Mouse (Mus musculus): Measurements from ENCODE around the gene Bend3. TPM values are rescaled to one million over a fixed set of nuclear protein-coding genes. Genes with fewer than 3 reads are reported as not detected.

Gene Bend3
- 1.2 and 1.8 TPM in 2 replicates for polyA plus RNA-seq (2012; rRNA removed)

GRCm38 (mm10) chr10:43478751-43479435, at the start of gene Bend3:
Gene Bend3, plus strand, starts transcription at chr10:43478831.
- TF ChIP-seq POLR2A (IDR thresholded peaks at IDR 0.05; ENCODE audit: low read depth, low read length) (no peak), CTCF (IDR thresholded peaks at IDR 0.05; ENCODE audit: extremely low read depth, insufficient read length, insufficient replicate concordance, low read depth, low read length) (no peak)
- Histone ChIP-seq H3K4me1 (ENCODE audit: control insufficient read depth, insufficient read depth, insufficient read length, low read length) (peaks cover 2% of the 10 kb centered on the region; the same call in 1 of the 2 replicates), H3K36me3 (ENCODE audit: control insufficient read depth, insufficient read depth, low read length) (no peaks in the 10 kb centered on the region), H3K4me3 (ENCODE audit: low read depth, low read length) (peak within 1 kb of the TSS; percentile 71), H3K27me3 (ENCODE audit: control insufficient read depth, insufficient read depth, low read length) (peaks cover 3% of the 10 kb centered on the region; the same call in 1 of the 2 replicates), H3K27ac (ENCODE audit: insufficient read depth, low read depth, low read length) (peak within 1 kb of the TSS; percentile 54)
- WGBS = under 1% methylated on average over 99 of the region's 101 CpGs

- Histone ChIP-seq H3K4me1 (ENCODE audit: control insufficient read depth, insufficient read depth, insufficient read length, low read length) (no peaks in the 10 kb centered on the region), H3K36me3 (ENCODE audit: control insufficient read depth, insufficient read depth, low read length) (no peaks in the 10 kb centered on the region), H3K27me3 (ENCODE audit: control insufficient read depth, insufficient read depth, low read length) (no peaks in the 10 kb centered on the region), H3K27ac (ENCODE audit: insufficient read depth, low read depth, low read length) (no peak overlapping the region), H3K4me3 (ENCODE audit: low read depth, low read length) (no peak overlapping the region)
- TF ChIP-seq POLR2A (IDR thresholded peaks at IDR 0.05; ENCODE audit: low read depth, low read length) (no peak), CTCF (IDR thresholded peaks at IDR 0.05; ENCODE audit: extremely low read depth, insufficient read length, insufficient replicate concordance, low read depth, low read length) (no peak)
- 86% methylated on average over 5 of the region's 5 CpGs for WGBS
These were observed 48.0 kb upstream of the Bend3 start for GRCm38 (mm10) chr10:43430606-43431005.

GRCm38 (mm10) chr10:43434326-43434725, 44.3 kb upstream of the Bend3 start:
- 72% methylated on average over 4 of the region's 4 CpGs for WGBS

GRCm38 (mm10) chr10:43435757-43436156, 42.9 kb upstream of the Bend3 start:
- Histone ChIP-seq H3K4me1 (ENCODE audit: control insufficient read depth, insufficient read depth, insufficient read length, low read length) (peaks cover 4% of the 10 kb centered on the region; the same call in 1 of the 2 replicates), H3K36me3 (ENCODE audit: control insufficient read depth, insufficient read depth, low read length) (no peaks in the 10 kb centered on the region), H3K4me3 (ENCODE audit: low read depth, low read length) (no peak overlapping the region), H3K27ac (ENCODE audit: insufficient read depth, low read depth, low read length) (no peak overlapping the region), H3K27me3 (ENCODE audit: control insufficient read depth, insufficient read depth, low read length) (no peaks in the 10 kb centered on the region)
- 96% methylated on average over 3 of the region's 3 CpGs for WGBS
- TF ChIP-seq POLR2A (IDR thresholded peaks at IDR 0.05; ENCODE audit: low read depth, low read length) (no peak), CTCF (IDR thresholded peaks at IDR 0.05; ENCODE audit: extremely low read depth, insufficient read length, insufficient replicate concordance, low read depth, low read length) (peak; percentile 5; the same call in 1 of the 2 replicates)

More at GRCm38 (mm10) chr10:43434326-43434725, 44.3 kb upstream of the Bend3 start:
- no peaks in the 10 kb centered on the region for H3K4me1 ChIP-seq (ENCODE audit: control insufficient read depth, insufficient read depth, insufficient read length, low read length)
- no peaks in the 10 kb centered on the region for H3K27me3 ChIP-seq (ENCODE audit: control insufficient read depth, insufficient read depth, low read length)
- no peak for TF ChIP-seq POLR2A (IDR thresholded peaks at IDR 0.05; ENCODE audit: low read depth, low read length)
- TF ChIP-seq CTCF (IDR thresholded peaks at IDR 0.05; ENCODE audit: extremely low read depth, insufficient read length, insufficient replicate concordance, low read depth, low read length) = no peak
- no peaks in the 10 kb centered on the region for H3K36me3 ChIP-seq (ENCODE audit: control insufficient read depth, insufficient read depth, low read length)
- H3K27ac ChIP-seq (ENCODE audit: insufficient read depth, low read depth, low read length) = no peak overlapping the region
- no peak overlapping the region for H3K4me3 ChIP-seq (ENCODE audit: low read depth, low read length)

- Histone ChIP-seq H3K4me3 (ENCODE audit: low read depth, low read length) (no peak overlapping the region), H3K27me3 (ENCODE audit: control insufficient read depth, insufficient read depth, low read length) (no peaks in the 10 kb centered on the region), H3K4me1 (ENCODE audit: control insufficient read depth, insufficient read depth, insufficient read length, low read length) (peaks cover 8% of the 10 kb centered on the region; the same call in 1 of the 2 replicates), H3K27ac (ENCODE audit: insufficient read depth, low read depth, low read length) (no peak overlapping the region), H3K36me3 (ENCODE audit: control insufficient read depth, insufficient read depth, low read length) (no peaks in the 10 kb centered on the region)
- TF ChIP-seq CTCF (IDR thresholded peaks at IDR 0.05; ENCODE audit: extremely low read depth, insufficient read length, insufficient replicate concordance, low read depth, low read length) (no peak), POLR2A (IDR thresholded peaks at IDR 0.05; ENCODE audit: low read depth, low read length) (no peak)
- 62% methylated on average over 7 of the region's 7 CpGs for WGBS
These were observed 39.1 kb upstream of the Bend3 start for GRCm38 (mm10) chr10:43439492-43439941.

- TF ChIP-seq POLR2A (IDR thresholded peaks at IDR 0.05; ENCODE audit: low read depth, low read length) (no peak), CTCF (IDR thresholded peaks at IDR 0.05; ENCODE audit: extremely low read depth, insufficient read length, insufficient replicate concordance, low read depth, low read length) (no peak)
- peaks cover 8% of the 10 kb centered on the region; the same call in 1 of the 2 replicates for H3K4me1 ChIP-seq (ENCODE audit: control insufficient read depth, insufficient read depth, insufficient read length, low read length)
- no peaks in the 10 kb centered on the region for H3K36me3 ChIP-seq (ENCODE audit: control insufficient read depth, insufficient read depth, low read length)
- H3K27ac ChIP-seq (ENCODE audit: insufficient read depth, low read depth, low read length) = no peak overlapping the region
- 59% methylated on average over 13 of the region's 13 CpGs for WGBS
- H3K4me3 ChIP-seq (ENCODE audit: low read depth, low read length) = no peak overlapping the region
- no peaks in the 10 kb centered on the region for H3K27me3 ChIP-seq (ENCODE audit: control insufficient read depth, insufficient read depth, low read length)
These were observed 38.6 kb upstream of the Bend3 start for GRCm38 (mm10) chr10:43440050-43440449.

- Histone ChIP-seq H3K4me1 (ENCODE audit: control insufficient read depth, insufficient read depth, insufficient read length, low read length) (peaks cover 8% of the 10 kb centered on the region; the same call in 1 of the 2 replicates), H3K27ac (ENCODE audit: insufficient read depth, low read depth, low read length) (peak overlapping the region; percentile 77), H3K27me3 (ENCODE audit: control insufficient read depth, insufficient read depth, low read length) (no peaks in the 10 kb centered on the region), H3K4me3 (ENCODE audit: low read depth, low read length) (no peak overlapping the region), H3K36me3 (ENCODE audit: control insufficient read depth, insufficient read depth, low read length) (no peaks in the 10 kb centered on the region)
- TF ChIP-seq POLR2A (IDR thresholded peaks at IDR 0.05; ENCODE audit: low read depth, low read length) (no peak), CTCF (IDR thresholded peaks at IDR 0.05; ENCODE audit: extremely low read depth, insufficient read length, insufficient replicate concordance, low read depth, low read length) (no peak)
- WGBS = 24% methylated on average over 15 of the region's 15 CpGs
These were observed 37.5 kb upstream of the Bend3 start for GRCm38 (mm10) chr10:43440981-43441740.
